ENCODE assay signal across 8 mouse cellular contexts in genomic region chr7:100285383-100285782, GRCm38 (mm10). TPM values are rescaled to one million over a fixed set of nuclear protein-coding genes. Genes with fewer than 3 reads are reported as not detected.
DNase-seq lines count a peak whose midpoint lies in the region; ATAC-seq lines count a peak whose summit lies in the region.

TSS of gene P4ha3 (plus strand) at chr7:100285520.

- no peak for ATAC-seq in liver, embryonic 16.5 days (ENCODE audit: low read depth)

- H3K27ac ChIP-seq in liver, embryonic 16.5 days (ENCODE audit: low read length): no peak within 1 kb of the TSS

- peak within 1 kb of the TSS; percentile 60 for H3K4me2 ChIP-seq in liver, embryonic 16.5 days (ENCODE audit: low read depth, low read length)

- no peaks in the 10 kb centered on the region; the same call in none of the 2 replicates for H3K4me1 ChIP-seq in liver, embryonic 16.5 days (ENCODE audit: control insufficient read depth, low read depth, low read length)

- H3K4me3 ChIP-seq in liver, embryonic 16.5 days (ENCODE audit: low read depth, low read length): peak within 1 kb of the TSS; percentile 47

- intact Hi-C loops in left cerebral cortex, postnatal 4 days (cut with DNase I): no loop called here
- intact Hi-C loops in left cerebral cortex, postnatal 25 days (cut with DNase I): no loop called here
- intact Hi-C loops in heart, postnatal 14 days (cut with DNase I): no loop called here

- H3K27me3 ChIP-seq in liver, embryonic 16.5 days (ENCODE audit: control insufficient read depth, insufficient read depth, low read depth, low read length): peaks cover 51% of the 10 kb centered on the region

- H3K36me3 ChIP-seq in liver, embryonic 16.5 days (ENCODE audit: control insufficient read depth, insufficient read depth): no peaks in the 10 kb centered on the region

- no peak within 1 kb of the TSS; the same call in 1 of the 2 replicates for H3K9ac ChIP-seq in liver, embryonic 16.5 days (ENCODE audit: low read depth, low read length)

- DNase-seq in left cerebral cortex, postnatal 4 days: peak; percentile 21
- DNase-seq in left cerebral cortex, postnatal 25 days (ENCODE audit: low spot score in 2 of 2): no peak
- DNase-seq in embryo, embryonic 10.5 days (ENCODE audit: low spot score): peak; percentile 40
- peak; percentile 18 for DNase-seq in heart, postnatal 14 days
- peak; percentile 51 for DNase-seq in right cerebral cortex, postnatal 25 days
- DNase-seq in spleen, postnatal 4 days (ENCODE audit: low spot score in 2 of 2): no peak
- no peak for DNase-seq in spleen, adult 12 weeks (ENCODE audit: low spot score)

- H3K9me3 ChIP-seq in liver, embryonic 16.5 days (replicated peaks; ENCODE audit: control insufficient read depth, low read length): no peaks in the 10 kb centered on the region

- WGBS in liver, embryonic 16.5 days (ENCODE audit: insufficient replicate concordance): under 1% methylated on average over 49 of the region's 53 CpGs

RNA-seq across cellular contexts. Expression of gene P4ha3, which starts in this region (rescaled TPM):
- total RNA-seq in left cerebral cortex, postnatal 4 days (2021): 1 to 10 TPM; 6.8 to 8.7 TPM
- 1 to 10 TPM; 6.0 TPM for total RNA-seq in left cerebral cortex, postnatal 25 days (2021)
- total RNA-seq in heart, postnatal 14 days (2021): 1 to 10 TPM in 1 of 2 experiments, under 1 TPM in 1; 0.80 to 1.1 TPM
- polyA plus RNA-seq in liver, embryonic 16.5 days (2015; fragmentation: Nextera tagmentation; extraction: Ambion mirVana): 0.54 and 0.81 TPM in 2 replicates

Comparison
In these comparisons a context has a peak if more than half of its experiments do, and no peak if none do; other contexts are left out.
1. DNase-seq: peak in left cerebral cortex, postnatal 4 days (single experiment), embryo, embryonic 10.5 days (single experiment), heart, postnatal 14 days (2 of 2) and right cerebral cortex, postnatal 25 days (single experiment); none in left cerebral cortex, postnatal 25 days (0 of 2), spleen, postnatal 4 days (0 of 2) and spleen, adult 12 weeks (single experiment).